Mouse (Mus musculus): ENCODE measurements around the gene Mettl9.

The Mettl9 gene

GRCm38 (mm10) chr7:121098614-121099389 is 64.6 kb downstream of the Mettl9 start:
- DNase-seq (ENCODE audit: inconsistent ontology term) = no peak

- no peak for DNase-seq (ENCODE audit: inconsistent ontology term)
Measured at GRCm38 (mm10) chr7:121107851-121108250, 73.6 kb downstream of the Mettl9 start.

GRCm38 (mm10) chr7:121111321-121111720 is 77.1 kb downstream of the Mettl9 start:
- DNase-seq (ENCODE audit: inconsistent ontology term) = peak; percentile 6

GRCm38 (mm10) chr7:121111762-121112161 is 77.5 kb downstream of the Mettl9 start:
- no peak for DNase-seq (ENCODE audit: inconsistent ontology term)

- peak; percentile 58 for DNase-seq (ENCODE audit: inconsistent ontology term)
Measured at GRCm38 (mm10) chr7:121120143-121120818, 86.0 kb downstream of the Mettl9 start.

Data from Muller cell, postnatal 12 days (primary cell).